Mouse (Mus musculus): ENCODE results near the gene Cdc37l1. TPM values are rescaled to one million over a fixed set of nuclear protein-coding genes. Genes with fewer than 3 reads are reported as not detected.
A peak's percentile ranks its signal among the peaks of the same experiment; 100 is the strongest.

Gene Cdc37l1
- total and polyA plus RNA-seq, 2 experiments from 2014 or later: 50.3 to 98.7 TPM

DNA sequence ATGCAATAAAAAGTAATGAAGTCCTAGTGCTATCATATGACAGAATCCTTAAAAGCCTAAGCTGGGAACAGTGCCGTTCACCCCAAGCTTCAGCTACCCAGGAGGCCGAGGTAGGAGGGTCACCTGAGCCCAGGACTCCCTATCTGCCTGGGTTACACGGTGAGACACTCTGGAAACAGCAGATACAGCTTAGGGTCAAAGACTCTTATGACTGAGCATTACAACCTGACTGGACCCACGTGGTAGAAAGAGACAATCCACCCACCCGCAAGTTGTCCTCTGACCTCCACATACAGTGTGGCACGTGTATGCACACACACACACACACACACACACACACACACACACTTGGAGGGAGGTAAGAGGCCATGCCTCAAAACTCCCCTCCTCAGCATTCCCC, 52.0 kb downstream of the Cdc37l1 start:
- no peak for TF ChIP-seq EP300 (IDR thresholded peaks at IDR 0.05; ENCODE audit: low read depth)
- TF ChIP-seq CTCF (IDR thresholded peaks at IDR 0.05; ENCODE audit: low read depth): no peak

GRCm38 (mm10) chr19:29042647-29043046, 52.5 kb downstream of the Cdc37l1 start:
- no peaks in the 10 kb centered on the region; the same call in 1 of the 2 replicates for H3K9me3 ChIP-seq (replicated peaks; ENCODE audit: control insufficient read depth, low read length)
- peaks cover 10% of the 10 kb centered on the region; the same call in 1 of the 2 replicates for H3K4me1 ChIP-seq (ENCODE audit: control insufficient read depth, insufficient read depth)
- H3K4me3 ChIP-seq (ENCODE audit: low read depth, low read length): no peak overlapping the region
- ATAC-seq (ENCODE audit: insufficient read depth, low read depth) (no peak), DNase-seq (ENCODE audit: low spot score) (no peak)
- peaks cover 10% of the 10 kb centered on the region for H3K36me3 ChIP-seq (replicated peaks; ENCODE audit: control insufficient read depth, insufficient read depth, low read length)
- no peaks in the 10 kb centered on the region for H3K27me3 ChIP-seq (ENCODE audit: control insufficient read depth, insufficient read depth, low read length)
- no peak overlapping the region for H3K27ac ChIP-seq (ENCODE audit: low read depth)
- 71% methylated on average over 9 of the region's 9 CpGs for WGBS
- no peak for TF ChIP-seq EP300 (IDR thresholded peaks at IDR 0.05; ENCODE audit: low read depth)
- no peak for TF ChIP-seq CTCF (IDR thresholded peaks at IDR 0.05; ENCODE audit: low read depth)
- H3K9ac ChIP-seq (replicated peaks; ENCODE audit: low read depth, low read length): no peak overlapping the region
- no peak overlapping the region for H3K4me2 ChIP-seq (ENCODE audit: low read depth, low read length)

More for the DNA sequence above, 52.0 kb downstream of the Cdc37l1 start:
- Histone ChIP-seq H3K9ac (replicated peaks; ENCODE audit: low read depth, low read length) (no peak overlapping the region), H3K27ac (ENCODE audit: low read depth) (no peak overlapping the region), H3K9me3 (replicated peaks; ENCODE audit: control insufficient read depth, low read length) (no peaks in the 10 kb centered on the region; the same call in 1 of the 2 replicates), H3K4me3 (ENCODE audit: low read depth, low read length) (no peak overlapping the region), H3K27me3 (ENCODE audit: control insufficient read depth, insufficient read depth, low read length) (no peaks in the 10 kb centered on the region), H3K4me2 (ENCODE audit: low read depth, low read length) (no peak overlapping the region), H3K36me3 (replicated peaks; ENCODE audit: control insufficient read depth, insufficient read depth, low read length) (peaks cover 15% of the 10 kb centered on the region), H3K4me1 (ENCODE audit: control insufficient read depth, insufficient read depth) (peaks cover 10% of the 10 kb centered on the region; the same call in 1 of the 2 replicates)
- DNase-seq (ENCODE audit: low spot score): no peak
- WGBS: 67% methylated on average over 6 of the region's 6 CpGs
- no peak for ATAC-seq (ENCODE audit: insufficient read depth, low read depth)

GRCm38 (mm10) chr19:29044353-29044768, 54.2 kb downstream of the Cdc37l1 start:
- peaks cover 8% of the 10 kb centered on the region; the same call in 1 of the 2 replicates for H3K36me3 ChIP-seq (replicated peaks; ENCODE audit: control insufficient read depth, insufficient read depth, low read length)
- TF ChIP-seq EP300 (IDR thresholded peaks at IDR 0.05; ENCODE audit: low read depth): no peak
- TF ChIP-seq CTCF (IDR thresholded peaks at IDR 0.05; ENCODE audit: low read depth): no peak
- H3K4me1 ChIP-seq (ENCODE audit: control insufficient read depth, insufficient read depth): peaks cover 13% of the 10 kb centered on the region; the same call in 1 of the 2 replicates
- H3K9ac ChIP-seq (replicated peaks; ENCODE audit: low read depth, low read length): no peak overlapping the region
- no peaks in the 10 kb centered on the region for H3K27me3 ChIP-seq (ENCODE audit: control insufficient read depth, insufficient read depth, low read length)
- no peak overlapping the region for H3K4me2 ChIP-seq (ENCODE audit: low read depth, low read length)
- ATAC-seq (ENCODE audit: insufficient read depth, low read depth) (no peak), DNase-seq (ENCODE audit: low spot score) (no peak)
- WGBS: 48% methylated on average over 9 of the region's 9 CpGs
- no peak overlapping the region for H3K27ac ChIP-seq (ENCODE audit: low read depth)
- H3K9me3 ChIP-seq (replicated peaks; ENCODE audit: control insufficient read depth, low read length): no peaks in the 10 kb centered on the region; the same call in 1 of the 2 replicates
- no peak overlapping the region for H3K4me3 ChIP-seq (ENCODE audit: low read depth, low read length)

DNA sequence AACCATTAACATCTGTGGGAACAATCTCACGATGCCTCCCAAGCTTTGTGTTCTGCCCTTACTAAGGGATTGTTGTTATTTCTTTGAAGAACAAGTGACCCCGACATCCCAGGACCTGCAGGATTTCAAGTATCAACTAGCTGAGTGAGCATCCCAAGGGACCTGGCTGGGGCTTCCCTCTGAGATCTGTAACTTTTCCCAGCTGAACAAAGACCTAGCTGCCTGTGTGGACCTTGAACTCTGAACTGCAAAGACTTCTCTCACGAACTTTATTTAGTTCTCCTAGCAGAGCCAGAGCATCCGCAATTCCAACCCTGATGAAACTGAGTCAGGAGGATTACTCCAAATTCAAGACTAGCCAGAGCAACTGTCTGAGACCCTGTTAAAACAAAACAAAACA, 55.2 kb downstream of the Cdc37l1 start:
- ATAC-seq (ENCODE audit: insufficient read depth, low read depth): no peak
- Histone ChIP-seq H3K27me3 (ENCODE audit: control insufficient read depth, insufficient read depth, low read length) (no peaks in the 10 kb centered on the region), H3K9me3 (replicated peaks; ENCODE audit: control insufficient read depth, low read length) (no peaks in the 10 kb centered on the region), H3K36me3 (replicated peaks; ENCODE audit: control insufficient read depth, insufficient read depth, low read length) (no peaks in the 10 kb centered on the region), H3K27ac (ENCODE audit: low read depth) (no peak overlapping the region), H3K4me3 (ENCODE audit: low read depth, low read length) (no peak overlapping the region), H3K4me1 (ENCODE audit: control insufficient read depth, insufficient read depth) (peaks cover 16% of the 10 kb centered on the region; the same call in 1 of the 2 replicates), H3K9ac (replicated peaks; ENCODE audit: low read depth, low read length) (no peak overlapping the region), H3K4me2 (ENCODE audit: low read depth, low read length) (0 out of 2 replicates have a peak overlapping the region, but pooled peaks have one; percentile 90)
- DNase-seq (ENCODE audit: low spot score): no peak
- TF ChIP-seq CTCF (IDR thresholded peaks at IDR 0.05; ENCODE audit: low read depth) (no peak), EP300 (IDR thresholded peaks at IDR 0.05; ENCODE audit: low read depth) (no peak)
- WGBS: 62% methylated on average over 4 of the region's 4 CpGs

GRCm38 (mm10) chr19:29045956-29046650, 56.0 kb downstream of the Cdc37l1 start:
- 51% methylated on average over 15 of the region's 15 CpGs for WGBS

More at GRCm38 (mm10) chr19:29045956-29046650, 56.0 kb downstream of the Cdc37l1 start:
- Histone ChIP-seq H3K4me1 (ENCODE audit: control insufficient read depth, insufficient read depth) (peaks cover 17% of the 10 kb centered on the region; the same call in 1 of the 2 replicates), H3K36me3 (replicated peaks; ENCODE audit: control insufficient read depth, insufficient read depth, low read length) (no peaks in the 10 kb centered on the region), H3K4me3 (ENCODE audit: low read depth, low read length) (peak overlapping the region; percentile 97), H3K9me3 (replicated peaks; ENCODE audit: control insufficient read depth, low read length) (no peaks in the 10 kb centered on the region), H3K9ac (replicated peaks; ENCODE audit: low read depth, low read length) (peak overlapping the region; percentile 96), H3K27me3 (ENCODE audit: control insufficient read depth, insufficient read depth, low read length) (no peaks in the 10 kb centered on the region), H3K4me2 (ENCODE audit: low read depth, low read length) (peak overlapping the region; percentile 90), H3K27ac (ENCODE audit: low read depth) (peak overlapping the region; percentile 97)
- ATAC-seq (ENCODE audit: insufficient read depth, low read depth): no peak
- no peak for DNase-seq (ENCODE audit: low spot score)
- TF ChIP-seq EP300 (IDR thresholded peaks at IDR 0.05; ENCODE audit: low read depth): no peak
- no peak for TF ChIP-seq CTCF (IDR thresholded peaks at IDR 0.05; ENCODE audit: low read depth)

Measured in heart, postnatal 0 days (tissue).